25 mouse cellular contexts compared by ENCODE assay signal in genomic region chr12:49946752-49947260, GRCm38 (mm10).
A peak's percentile ranks its signal among the peaks of the same experiment; 100 is the strongest.
DNase-seq lines count a peak whose midpoint lies in the region; ATAC-seq and TF ChIP-seq lines count a peak whose summit lies in the region.
"Had no signal": no experiment of that assay in that cellular context is flagged by ENCODE, and none has a peak within 500 bp of the region (broad histone marks: within the 10 kb centered on the region; RNA-seq: fewer than 3 reads in every experiment).

No protein-coding gene starts in this region.

- no peaks in the 10 kb centered on the region for H3K9me3 ChIP-seq in forebrain, embryonic 11.5 days (ENCODE audit: control insufficient read depth, low read length)
- H3K9me3 ChIP-seq in forebrain, embryonic 10.5 days, result no peaks in the 10 kb centered on the region
- no peaks in the 10 kb centered on the region for H3K9me3 ChIP-seq in midbrain, embryonic 11.5 days (ENCODE audit: control insufficient read depth, low read length)
- no peaks in the 10 kb centered on the region for H3K9me3 ChIP-seq in midbrain, postnatal 0 days (ENCODE audit: low read length)
- H3K9me3 ChIP-seq in forebrain, embryonic 16.5 days (ENCODE audit: control insufficient read depth, low read length), result no peaks in the 10 kb centered on the region
- H3K9me3 ChIP-seq in intestine, embryonic 15.5 days, result no peaks in the 10 kb centered on the region
- no peaks in the 10 kb centered on the region for H3K9me3 ChIP-seq in stomach, postnatal 0 days (ENCODE audit: control insufficient read depth, low read length)
- H3K9me3 ChIP-seq: embryonic facial prominence, embryonic 13.5 days; heart, embryonic 12.5 days; hindbrain, embryonic 13.5 days; limb, embryonic 12.5 days had no signal

- no peak for TF ChIP-seq EP300 in stomach, postnatal 0 days (optimal IDR thresholded peaks at IDR 0.05)

- H3K4me1 ChIP-seq in forebrain, embryonic 11.5 days (replicated peaks; ENCODE audit: control insufficient read depth, insufficient read depth, low read length), result no peaks in the 10 kb centered on the region
- H3K4me1 ChIP-seq in forebrain, embryonic 10.5 days, result peaks cover 18% of the 10 kb centered on the region
- H3K4me1 ChIP-seq in midbrain, embryonic 11.5 days (ENCODE audit: control insufficient read depth, insufficient read depth, low read length), result peaks cover 5% of the 10 kb centered on the region; the same call in 1 of the 2 replicates
- H3K4me1 ChIP-seq in midbrain, postnatal 0 days (ENCODE audit: insufficient read depth, low read length), result no peaks in the 10 kb centered on the region
- H3K4me1 ChIP-seq in forebrain, embryonic 16.5 days (replicated peaks; ENCODE audit: control insufficient read depth, insufficient read depth, low read length), result peaks cover 13% of the 10 kb centered on the region
- H3K4me1 ChIP-seq in intestine, embryonic 15.5 days (replicated peaks), result no peaks in the 10 kb centered on the region
- no peaks in the 10 kb centered on the region for H3K4me1 ChIP-seq in stomach, postnatal 0 days (replicated peaks; ENCODE audit: control insufficient read depth, insufficient read depth)
- H3K4me1 ChIP-seq: embryonic facial prominence, embryonic 13.5 days; heart, embryonic 12.5 days; limb, embryonic 12.5 days had no signal

- peak; percentile 19; the same call in 1 of the 2 replicates for ATAC-seq in forebrain, embryonic 11.5 days (replicated peaks; ENCODE audit: low FRiP score)
- ATAC-seq in midbrain, embryonic 11.5 days (ENCODE audit: low FRiP score), result peak; percentile 73
- ATAC-seq in midbrain, postnatal 0 days (ENCODE audit: low FRiP score), result no peak
- no peak for ATAC-seq in forebrain, embryonic 16.5 days
- no peak for ATAC-seq in intestine, embryonic 15.5 days
- no peak for ATAC-seq in activated CD4-positive, CD25-positive, alpha-beta regulatory T cell, adult 4 months
- ATAC-seq in stomach, postnatal 0 days (ENCODE audit: low FRiP score, low TSS enrichment), result no peak
- ATAC-seq: inflammation-experienced regulatory T-cells, adult 6 months; liver, postnatal 0 days; lung, postnatal 0 days had no signal

- no peak overlapping the region for H3K9ac ChIP-seq in forebrain, embryonic 11.5 days (ENCODE audit: low read length)
- no peak overlapping the region for H3K9ac ChIP-seq in midbrain, embryonic 11.5 days (ENCODE audit: low read length)
- H3K9ac ChIP-seq in midbrain, postnatal 0 days (replicated peaks; ENCODE audit: low read length, poor library complexity, severe bottlenecking), result no peak overlapping the region
- H3K9ac ChIP-seq in forebrain, embryonic 16.5 days (replicated peaks; ENCODE audit: low read depth, low read length), result 0 out of 2 replicates have a peak overlapping the region, but pooled peaks have one; percentile 32
- H3K9ac ChIP-seq in intestine, embryonic 15.5 days, result no peak overlapping the region
- no peak overlapping the region for H3K9ac ChIP-seq in stomach, postnatal 0 days (ENCODE audit: low read length)
- H3K9ac ChIP-seq: embryonic facial prominence, embryonic 13.5 days; heart, embryonic 12.5 days; hindbrain, embryonic 13.5 days; limb, embryonic 12.5 days; liver, postnatal 0 days had no signal

- TF ChIP-seq CTCF in midbrain, postnatal 0 days (IDR thresholded peaks at IDR 0.05), result no peak
- TF ChIP-seq CTCF in stomach, postnatal 0 days (IDR thresholded peaks at IDR 0.05; ENCODE audit: low read depth), result no peak

- H3K36me3 ChIP-seq in forebrain, embryonic 11.5 days (ENCODE audit: control insufficient read depth, insufficient read depth, low read length), result no peaks in the 10 kb centered on the region
- no peaks in the 10 kb centered on the region for H3K36me3 ChIP-seq in forebrain, embryonic 10.5 days (replicated peaks)
- no peaks in the 10 kb centered on the region for H3K36me3 ChIP-seq in midbrain, embryonic 11.5 days (ENCODE audit: control insufficient read depth, insufficient read depth, low read length)
- H3K36me3 ChIP-seq in midbrain, postnatal 0 days (ENCODE audit: insufficient read depth, low read length), result no peaks in the 10 kb centered on the region
- H3K36me3 ChIP-seq in forebrain, embryonic 16.5 days (ENCODE audit: control insufficient read depth, insufficient read depth), result no peaks in the 10 kb centered on the region
- no peaks in the 10 kb centered on the region for H3K36me3 ChIP-seq in intestine, embryonic 15.5 days
- H3K36me3 ChIP-seq in stomach, postnatal 0 days (ENCODE audit: control insufficient read depth, insufficient read depth, low read length), result no peaks in the 10 kb centered on the region
- H3K36me3 ChIP-seq: embryonic facial prominence, embryonic 13.5 days; heart, embryonic 12.5 days; hindbrain, embryonic 13.5 days; limb, embryonic 12.5 days had no signal

- H3K4me3 ChIP-seq in forebrain, embryonic 11.5 days (ENCODE audit: low read depth, low read length), result no peak overlapping the region
- H3K4me3 ChIP-seq in forebrain, embryonic 10.5 days, result no peak overlapping the region
- no peak overlapping the region for H3K4me3 ChIP-seq in midbrain, embryonic 11.5 days (ENCODE audit: low read depth, low read length)
- no peak overlapping the region for H3K4me3 ChIP-seq in midbrain, postnatal 0 days (ENCODE audit: low read depth, low read length)
- H3K4me3 ChIP-seq in forebrain, embryonic 16.5 days (replicated peaks; ENCODE audit: low read length), result no peak overlapping the region
- no peak overlapping the region for H3K4me3 ChIP-seq in intestine, embryonic 15.5 days (replicated peaks)
- no peak overlapping the region for H3K4me3 ChIP-seq in stomach, postnatal 0 days (ENCODE audit: low read depth, low read length)
- H3K4me3 ChIP-seq: embryonic facial prominence, embryonic 13.5 days; erythroblast, embryonic 14.5 days; heart, embryonic 12.5 days; hindbrain, embryonic 13.5 days; limb, embryonic 12.5 days had no signal

- H3K27me3 ChIP-seq in forebrain, embryonic 11.5 days (ENCODE audit: control insufficient read depth, insufficient read depth, low read length), result no peaks in the 10 kb centered on the region
- H3K27me3 ChIP-seq in forebrain, embryonic 10.5 days (ENCODE audit: poor library complexity, severe bottlenecking), result 0 out of 2 replicates have a peak, but pooled peaks cover 5% of the 10 kb centered on the region
- H3K27me3 ChIP-seq in midbrain, embryonic 11.5 days (ENCODE audit: control insufficient read depth, insufficient read depth, low read length), result no peaks in the 10 kb centered on the region
- no peaks in the 10 kb centered on the region for H3K27me3 ChIP-seq in midbrain, postnatal 0 days (ENCODE audit: insufficient read depth, low read length)
- no peaks in the 10 kb centered on the region for H3K27me3 ChIP-seq in forebrain, embryonic 16.5 days (replicated peaks; ENCODE audit: control insufficient read depth, insufficient read depth, low read length)
- no peaks in the 10 kb centered on the region for H3K27me3 ChIP-seq in intestine, embryonic 15.5 days (replicated peaks)
- no peaks in the 10 kb centered on the region for H3K27me3 ChIP-seq in stomach, postnatal 0 days (ENCODE audit: control insufficient read depth, insufficient read depth, low read length)
- H3K27me3 ChIP-seq: embryonic facial prominence, embryonic 13.5 days; heart, embryonic 12.5 days; hindbrain, embryonic 13.5 days; limb, embryonic 12.5 days had no signal

- WGBS in forebrain, embryonic 11.5 days, result 49% methylated on average over 5 of the region's 5 CpGs
- 63% methylated on average over 5 of the region's 5 CpGs for WGBS in forebrain, embryonic 10.5 days
- WGBS in midbrain, embryonic 11.5 days, result 25% methylated on average over 5 of the region's 5 CpGs
- 35% methylated on average over 5 of the region's 5 CpGs for WGBS in midbrain, postnatal 0 days
- WGBS in forebrain, embryonic 16.5 days, result 46% methylated on average over 5 of the region's 5 CpGs
- WGBS in intestine, embryonic 15.5 days, result 71% methylated on average over 5 of the region's 5 CpGs
- 50% methylated on average over 5 of the region's 5 CpGs for WGBS in stomach, postnatal 0 days

- no peak overlapping the region for H3K4me2 ChIP-seq in forebrain, embryonic 11.5 days (ENCODE audit: low read depth, low read length, severe bottlenecking)
- no peak overlapping the region for H3K4me2 ChIP-seq in midbrain, embryonic 11.5 days
- H3K4me2 ChIP-seq in midbrain, postnatal 0 days (ENCODE audit: low read depth, low read length, poor library complexity, severe bottlenecking), result no peak overlapping the region
- H3K4me2 ChIP-seq in forebrain, embryonic 16.5 days (ENCODE audit: low read length), result peak overlapping the region; percentile 26; the same call in 1 of the 2 replicates
- no peak overlapping the region for H3K4me2 ChIP-seq in intestine, embryonic 15.5 days (replicated peaks)
- H3K4me2 ChIP-seq in stomach, postnatal 0 days (replicated peaks; ENCODE audit: low read depth), result no peak overlapping the region
- H3K4me2 ChIP-seq: embryonic facial prominence, embryonic 13.5 days; heart, embryonic 12.5 days; hindbrain, embryonic 13.5 days; limb, embryonic 12.5 days; liver, embryonic 11.5 days had no signal

- no peak for DNase-seq in forebrain, embryonic 11.5 days (ENCODE audit: low spot score)
- DNase-seq in forebrain, embryonic 10.5 days (ENCODE audit: extremely low spot score, low spot score), result no peak
- peak; percentile 87 for DNase-seq in midbrain, embryonic 11.5 days (ENCODE audit: low spot score, missing footprints)
- DNase-seq in midbrain, postnatal 0 days (ENCODE audit: low spot score), result no peak
- no peak for DNase-seq in stomach, postnatal 0 days (ENCODE audit: low spot score)
- DNase-seq: adrenal gland, postnatal 14 days; cerebellum, adult 8-10 months; gastrocnemius, postnatal 10 days; heart, postnatal 10 days; kidney, adult 2 months; liver, postnatal 0 days; spleen, adult 18-20 months had no signal

- H3K27ac ChIP-seq in forebrain, embryonic 11.5 days (ENCODE audit: low read depth, low read length), result no peak overlapping the region
- no peak overlapping the region for H3K27ac ChIP-seq in forebrain, embryonic 10.5 days
- no peak overlapping the region for H3K27ac ChIP-seq in midbrain, embryonic 11.5 days (ENCODE audit: low read depth, low read length)
- no peak overlapping the region for H3K27ac ChIP-seq in midbrain, postnatal 0 days (ENCODE audit: low read depth, low read length)
- H3K27ac ChIP-seq in forebrain, embryonic 16.5 days (ENCODE audit: low read length), result peak overlapping the region; percentile 90
- no peak overlapping the region for H3K27ac ChIP-seq in intestine, embryonic 15.5 days
- H3K27ac ChIP-seq in stomach, postnatal 0 days (replicated peaks), result no peak overlapping the region
- H3K27ac ChIP-seq: embryonic facial prominence, embryonic 13.5 days; hindbrain, embryonic 13.5 days; kidney, postnatal 0 days; limb, embryonic 12.5 days; macrophage had no signal

Comparison
In these comparisons a context has a peak if more than half of its experiments do, and no peak if none do; other contexts are left out.
1. ATAC-seq: peak in forebrain, embryonic 11.5 days (single experiment) and midbrain, embryonic 11.5 days (single experiment); none in midbrain, postnatal 0 days (single experiment), forebrain, embryonic 16.5 days (single experiment), intestine, embryonic 15.5 days (single experiment), activated CD4-positive, CD25-positive, alpha-beta regulatory T cell, adult 4 months (single experiment) and stomach, postnatal 0 days (single experiment).